Mouse (Mus musculus) embryonic facial prominence, embryonic 14.5 days (tissue): Measurements from ENCODE around the gene Rnf157. TPM values are rescaled to one million over a fixed set of nuclear protein-coding genes. Genes with fewer than 3 reads are reported as not detected.
A peak's percentile ranks its signal among the peaks of the same experiment; 100 is the strongest.

Source experiments
- ATAC-seq: fragments of 200-750 bp; cut with Nextera tagmentation; 2 replicates; pipeline ENCODE4 v1.8.0; 2017; ENCODE audit warnings: low read depth, moderate number of reproducible peaks, moderate TSS enrichment
- DNase-seq: peaks from one replicate; pipeline ENCODE4 v3.0.0-alpha.2; 2015; ENCODE audit warnings: low spot score
- H3K27ac ChIP-seq: fragments of 300-500 bp; sonication (generic); replicated peaks from 2 replicates; pipeline ENCODE4 v1.5.1; 2014; ENCODE audit warnings: low read depth, mild to moderate bottlenecking, low read length, moderate library complexity
- H3K27me3 ChIP-seq: fragments of 300-500 bp; sonication (generic); replicated peaks from 2 replicates; pipeline ENCODE4 v1.6.1; 2014; ENCODE audit warnings: low read length; ENCODE audit not compliant: control insufficient read depth, insufficient read depth
- H3K36me3 ChIP-seq: fragments of 300-500 bp; sonication (generic); 2 replicates; pipeline ENCODE4 v1.6.1; 2014; ENCODE audit warnings: low read length, mixed read lengths; ENCODE audit not compliant: control insufficient read depth, insufficient read depth
- H3K4me1 ChIP-seq: fragments of 300-500 bp; sonication (generic); 2 replicates; pipeline ENCODE4 v1.6.1; 2014; ENCODE audit warnings: antibody characterized with exemption, low read length; ENCODE audit not compliant: control insufficient read depth, insufficient read depth
- H3K4me2 ChIP-seq: fragments of 300-500 bp; sonication (generic); 2 replicates; pipeline ENCODE4 v1.6.1; 2014; ENCODE audit warnings: low read depth, mild to moderate bottlenecking, low read length, moderate library complexity, mixed read lengths
- H3K4me3 ChIP-seq: fragments of 300-500 bp; sonication (generic); 2 replicates; pipeline ENCODE4 v1.5.1; 2014; ENCODE audit warnings: low read depth, mild to moderate bottlenecking, low read length
- H3K9ac ChIP-seq: fragments of 300-500 bp; sonication (generic); 2 replicates; pipeline ENCODE4 v1.6.1; 2014; ENCODE audit warnings: low read depth, mild to moderate bottlenecking, low read length, moderate library complexity, mixed read lengths
- H3K9me3 ChIP-seq: fragments of 300-500 bp; sonication (generic); 2 replicates; pipeline ENCODE4 v1.6.1; 2016; ENCODE audit warnings: low read length; ENCODE audit not compliant: control insufficient read depth
- WGBS: fragments of 180-500 bp; shearing (Covaris S2); extraction: QIAGEN DNeasy Blood & Tissue Kit; methylation state at CpG from one replicate; pipeline ENCODE4 v1.1.7; 2014; 5-methylcytosine and 5-hydroxymethylcytosine counted together
- polyA plus RNA-seq: library from polyadenylated mRNA; unstranded; fragments of >200 nt; fragmentation: Nextera tagmentation; extraction: Ambion mirVana; gene quantifications from 2 replicates; pipeline ENCODE4 v1.2.1, GENCODE M21; 2014

The Rnf157 gene
- polyA plus RNA-seq, 1 experiment from 2014 or later = 17.7 TPM

DNA sequence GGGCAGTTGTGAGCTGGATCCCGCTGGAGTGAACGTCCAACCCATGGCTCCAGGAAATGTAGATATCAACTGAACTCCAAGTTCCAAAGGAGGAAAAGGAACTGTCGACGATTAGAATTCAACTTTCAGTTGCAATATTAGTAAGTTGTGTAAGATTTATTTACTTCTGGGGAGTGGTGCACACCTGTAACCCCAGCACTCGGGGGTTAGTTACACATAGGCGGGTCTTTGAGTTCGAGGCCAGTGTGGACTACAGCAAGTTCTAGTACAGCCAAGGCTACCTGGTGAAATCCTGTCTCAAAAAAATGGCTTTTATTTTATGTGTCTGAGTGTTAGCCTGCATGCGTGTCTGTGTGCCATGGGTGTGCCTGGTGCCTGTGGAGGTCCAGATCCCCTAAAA is 59.3 kb downstream of the Rnf157 start:
- Histone ChIP-seq H3K4me3 (no peak overlapping the region), H3K9me3 (0 out of 2 replicates have a peak, but pooled peaks cover 3% of the 10 kb centered on the region), H3K27ac (no peak overlapping the region), H3K4me1 (no peaks in the 10 kb centered on the region), H3K4me2 (no peak overlapping the region), H3K9ac (no peak overlapping the region), H3K27me3 (no peaks in the 10 kb centered on the region), H3K36me3 (peaks cover 49% of the 10 kb centered on the region)
- ATAC-seq = no peak
- DNase-seq = no peak
- WGBS = 90% methylated on average over 8 of the region's 8 CpGs

- Histone ChIP-seq H3K4me3 (no peak overlapping the region), H3K9me3 (0 out of 2 replicates have a peak, but pooled peaks cover 3% of the 10 kb centered on the region), H3K4me1 (no peaks in the 10 kb centered on the region), H3K36me3 (peaks cover 54% of the 10 kb centered on the region), H3K27me3 (no peaks in the 10 kb centered on the region), H3K27ac (no peak overlapping the region), H3K9ac (no peak overlapping the region), H3K4me2 (no peak overlapping the region)
- 89% methylated on average over 5 of the region's 5 CpGs for WGBS
- ATAC-seq (no peak), DNase-seq (no peak)
Observed at GRCm38 (mm10) chr11:116351294-116351693, 61.5 kb downstream of the Rnf157 start.

DNA sequence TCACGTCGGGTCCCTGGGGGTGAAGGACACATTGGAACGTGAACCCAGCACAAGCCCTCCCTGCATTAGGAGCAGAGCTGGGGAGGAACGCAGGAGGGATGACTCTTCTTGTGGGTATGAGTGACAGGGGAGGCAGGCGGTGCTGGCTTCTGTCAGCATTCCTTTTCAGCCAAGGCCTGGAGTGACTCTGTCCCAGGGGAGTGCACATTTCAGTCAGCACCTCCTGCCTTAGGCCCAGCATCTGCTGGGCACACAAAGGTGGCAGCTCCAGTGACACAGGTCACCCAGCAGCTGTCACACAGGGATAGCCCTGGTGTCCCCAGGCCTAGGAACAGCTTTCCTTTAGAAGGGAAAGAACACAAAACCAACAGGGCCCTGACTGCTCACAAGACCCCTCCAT is 64.9 kb downstream of the Rnf157 start:
- Histone ChIP-seq H3K36me3 (peaks cover 46% of the 10 kb centered on the region), H3K9me3 (no peaks in the 10 kb centered on the region), H3K4me3 (no peak overlapping the region), H3K27me3 (no peaks in the 10 kb centered on the region), H3K4me1 (no peaks in the 10 kb centered on the region), H3K27ac (no peak overlapping the region), H3K9ac (no peak overlapping the region), H3K4me2 (no peak overlapping the region)
- ATAC-seq (peak; percentile 17; the same call in 1 of the 2 replicates), DNase-seq (peak; percentile 40)
- WGBS = 57% methylated on average over 4 of the region's 5 CpGs

DNA sequence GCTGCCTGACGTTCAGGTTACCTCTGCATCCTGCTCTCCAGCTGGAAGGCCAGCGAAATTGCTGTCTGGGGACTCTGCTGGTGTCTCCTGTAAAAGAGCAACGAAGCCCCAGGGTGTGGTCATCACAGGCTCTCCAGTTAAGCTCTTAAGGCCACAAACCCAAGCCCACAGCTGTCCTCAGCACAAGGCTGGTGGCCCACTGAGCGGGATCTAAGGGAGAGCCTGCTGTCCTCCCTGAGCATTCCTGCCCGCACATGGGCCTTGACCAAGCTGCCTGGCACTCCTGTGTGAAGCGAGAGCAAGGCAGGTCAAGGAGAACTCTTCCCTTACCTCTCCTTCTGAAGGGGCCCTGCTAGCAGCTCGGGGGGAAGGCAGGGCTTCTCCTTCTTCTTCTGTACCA is 65.8 kb downstream of the Rnf157 start:
- Histone ChIP-seq H3K9me3 (no peaks in the 10 kb centered on the region), H3K4me1 (no peaks in the 10 kb centered on the region), H3K27me3 (no peaks in the 10 kb centered on the region), H3K27ac (no peak overlapping the region), H3K4me3 (no peak overlapping the region), H3K36me3 (peaks cover 55% of the 10 kb centered on the region), H3K4me2 (no peak overlapping the region), H3K9ac (no peak overlapping the region)
- ATAC-seq = no peak
- WGBS = 78% methylated on average over 7 of the region's 7 CpGs
- DNase-seq = no peak

DNA sequence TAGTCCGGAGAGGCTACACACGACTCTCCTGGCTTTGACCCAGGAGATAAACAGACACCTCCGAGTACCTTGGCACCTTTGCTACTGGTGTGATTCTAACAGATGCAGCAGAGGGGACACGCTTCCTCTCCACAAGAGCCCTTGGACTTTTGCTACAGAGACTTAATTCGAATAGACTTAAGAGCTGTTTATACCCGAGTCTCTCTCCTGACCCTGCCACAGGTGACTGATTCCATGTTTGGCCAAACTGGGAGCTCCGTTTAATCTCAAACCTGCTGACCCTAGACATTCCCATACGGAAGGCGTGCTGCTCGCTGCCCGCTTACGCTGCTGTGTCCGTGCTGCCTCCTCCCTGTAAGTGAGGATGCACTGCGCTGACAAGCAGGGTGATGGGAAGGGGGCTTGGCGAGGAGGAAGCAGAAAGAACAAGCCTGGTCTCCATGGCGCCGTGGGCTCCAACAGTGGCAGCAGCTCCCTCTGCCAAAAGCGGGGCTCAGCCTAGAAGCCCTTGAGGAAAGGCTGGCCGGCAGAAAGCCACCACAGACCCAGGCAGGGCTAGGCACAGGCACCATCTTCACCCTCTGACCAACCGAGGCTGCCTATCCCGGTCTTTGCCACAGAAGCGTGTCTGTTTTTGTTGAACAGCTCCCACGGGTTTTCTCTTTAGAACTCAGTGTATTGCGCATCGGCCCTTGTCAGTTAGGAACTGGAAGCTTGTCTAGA is 70.6 kb downstream of the Rnf157 start:
- DNase-seq (no peak), ATAC-seq (no peak)
- Histone ChIP-seq H3K9ac (no peak overlapping the region), H3K36me3 (peaks cover 29% of the 10 kb centered on the region), H3K27ac (no peak overlapping the region), H3K9me3 (no peaks in the 10 kb centered on the region), H3K4me1 (no peaks in the 10 kb centered on the region), H3K4me2 (no peak overlapping the region), H3K27me3 (no peaks in the 10 kb centered on the region), H3K4me3 (no peak overlapping the region)
- WGBS = 74% methylated on average over 24 of the region's 25 CpGs

- Histone ChIP-seq H3K4me2 (no peak overlapping the region), H3K4me3 (no peak overlapping the region), H3K4me1 (peaks cover 18% of the 10 kb centered on the region), H3K9ac (no peak overlapping the region), H3K9me3 (no peaks in the 10 kb centered on the region), H3K27me3 (peaks cover 21% of the 10 kb centered on the region), H3K36me3 (peaks cover 5% of the 10 kb centered on the region; the same call in 1 of the 2 replicates), H3K27ac (no peak overlapping the region)
- 75% methylated on average over 6 of the region's 6 CpGs for WGBS
- no peak for ATAC-seq
- no peak for DNase-seq
Observed at GRCm38 (mm10) chr11:116337531-116337930, 75.3 kb downstream of the Rnf157 start.

- Histone ChIP-seq H3K4me2 (no peak overlapping the region), H3K27ac (no peak overlapping the region), H3K9ac (no peak overlapping the region), H3K27me3 (peaks cover 21% of the 10 kb centered on the region), H3K9me3 (no peaks in the 10 kb centered on the region), H3K4me3 (no peak overlapping the region), H3K36me3 (no peaks in the 10 kb centered on the region), H3K4me1 (peaks cover 20% of the 10 kb centered on the region)
- no peak for DNase-seq
- ATAC-seq = no peak
- WGBS = 59% methylated on average over 11 of the region's 12 CpGs
Observed at GRCm38 (mm10) chr11:116337000-116337399, 75.8 kb downstream of the Rnf157 start.

GRCm38 (mm10) chr11:116336393-116336792 is 76.4 kb downstream of the Rnf157 start:
- 83% methylated on average over 4 of the region's 4 CpGs for WGBS
- Histone ChIP-seq H3K27me3 (peaks cover 21% of the 10 kb centered on the region), H3K9me3 (no peaks in the 10 kb centered on the region), H3K9ac (no peak overlapping the region; the same call in 1 of the 2 replicates), H3K27ac (no peak overlapping the region), H3K4me3 (no peak overlapping the region), H3K4me2 (peak overlapping the region; percentile 99), H3K36me3 (no peaks in the 10 kb centered on the region), H3K4me1 (peaks cover 21% of the 10 kb centered on the region)
- ATAC-seq = no peak
- no peak for DNase-seq
